ENCODE assay signal across 30 mouse cellular contexts in the genomic region with DNA sequence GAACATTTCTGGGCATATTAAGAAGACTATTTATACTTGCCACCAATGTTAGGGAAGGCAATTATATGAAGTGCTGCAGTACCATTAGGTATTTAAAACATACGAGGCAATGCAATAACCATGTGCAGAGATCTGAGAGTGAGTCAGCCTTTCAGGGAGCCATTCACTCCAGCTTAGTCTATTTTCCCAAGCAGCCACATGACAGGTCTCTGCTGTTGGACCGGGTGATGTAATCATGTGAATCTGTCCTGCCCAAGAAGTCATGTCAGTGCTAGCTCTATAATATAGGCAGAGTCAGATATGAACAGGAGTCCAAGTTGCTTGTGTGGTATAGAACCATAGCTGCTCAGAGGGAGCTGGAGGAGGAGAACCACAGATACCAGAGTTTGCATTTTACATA.
DNase-seq lines count a peak whose midpoint lies in the region; ATAC-seq and TF ChIP-seq lines count a peak whose summit lies in the region.
"Had no signal": no experiment of that assay in that cellular context is flagged by ENCODE, and none has a peak within 500 bp of the region (broad histone marks: within the 10 kb centered on the region; RNA-seq: fewer than 3 reads in every experiment).

No protein-coding gene starts in this region.

- TF ChIP-seq CTCF in MEL (IDR thresholded peaks at IDR 0.05 in 2 of 3, conservative IDR thresholded peaks at IDR 0.05 in 1 of 3; ENCODE audit: control insufficient read depth in 1 of 3, insufficient read depth in 1 of 3, low read depth in 2 of 3, low read length in 3 of 3, poor library complexity in 1 of 3, severe bottlenecking in 1 of 3) = no peak

- no peaks in the 10 kb centered on the region for H3K9me3 ChIP-seq in MEL (replicated peaks; ENCODE audit: insufficient read depth, low read length)
- H3K9me3 ChIP-seq in intestine, embryonic 16.5 days (ENCODE audit: control insufficient read depth, low read length) = no peaks in the 10 kb centered on the region
- H3K9me3 ChIP-seq: embryonic facial prominence, embryonic 12.5 days; forebrain, embryonic 12.5 days; hindbrain, embryonic 10.5 days; hindbrain, embryonic 15.5 days; liver, embryonic 12.5 days; neural tube, embryonic 15.5 days; stomach, embryonic 15.5 days had no signal

- DNase-seq in 3T3-L1 (ENCODE audit: low read depth, low spot score) (peak; percentile 85), MEL (ENCODE audit: low read depth, low spot score) (peak; percentile 50)
- DNase-seq in brain, adult 2 months (ENCODE audit: low read depth, low spot score) = peak; percentile 2
- no peak for DNase-seq in kidney, postnatal 14 days
- no peak for DNase-seq in kidney, adult 9 months
- DNase-seq in cerebellum, adult 11 months = no peak
- no peak for DNase-seq in embryo, embryonic 9.5 days (ENCODE audit: extremely low spot score)
- DNase-seq: cerebellum, adult 8-10 months; cerebellum, postnatal 25 days; forebrain, postnatal 0 days; gastrocnemius, postnatal 14 days; heart, postnatal 14 days; kidney, adult 8-10 months; kidney, postnatal 36 days; left cerebral cortex, postnatal 4 days; liver, postnatal 0 days; midbrain, embryonic 14.5 days; right cerebral cortex, postnatal 25 days; thymus, postnatal 14 days had no signal

- H3K27me3 ChIP-seq in MEL (ENCODE audit: control insufficient read depth in 1 of 2, insufficient read depth in 2 of 2, low read length in 2 of 2) = no peaks in the 10 kb centered on the region
- H3K27me3 ChIP-seq in intestine, embryonic 16.5 days (replicated peaks; ENCODE audit: control insufficient read depth, insufficient read depth, low read length) = no peaks in the 10 kb centered on the region
- H3K27me3 ChIP-seq: embryonic facial prominence, embryonic 12.5 days; forebrain, embryonic 12.5 days; hindbrain, embryonic 15.5 days; liver, embryonic 12.5 days; neural tube, embryonic 15.5 days; stomach, embryonic 15.5 days had no signal

- H3K4me3 ChIP-seq in MEL (ENCODE audit: control insufficient read depth in 1 of 2, insufficient read depth in 1 of 2, low read depth in 2 of 2, low read length in 2 of 2) = no peak overlapping the region
- no peak overlapping the region for H3K4me3 ChIP-seq in intestine, embryonic 16.5 days (ENCODE audit: low read length)
- H3K4me3 ChIP-seq: embryonic facial prominence, embryonic 12.5 days; forebrain, embryonic 12.5 days; hindbrain, embryonic 10.5 days; hindbrain, embryonic 15.5 days; layer of hippocampus, adult 2 months; liver, embryonic 12.5 days; neural tube, embryonic 15.5 days; stomach, embryonic 15.5 days had no signal

- no peak overlapping the region for H3K9ac ChIP-seq in MEL (ENCODE audit: control insufficient read depth, low read depth, low read length, poor library complexity, severe bottlenecking)
- H3K9ac ChIP-seq in intestine, embryonic 16.5 days (ENCODE audit: low read depth, low read length) = no peak overlapping the region
- H3K9ac ChIP-seq: embryonic facial prominence, embryonic 12.5 days; forebrain, embryonic 12.5 days; forebrain, postnatal 0 days; hindbrain, embryonic 15.5 days; liver, embryonic 12.5 days; liver, postnatal 0 days; neural tube, embryonic 15.5 days; stomach, embryonic 15.5 days had no signal

- no peaks in the 10 kb centered on the region for H3K79me2 ChIP-seq in MEL (ENCODE audit: control insufficient read depth, insufficient read depth, low read length, poor library complexity)

- H3K27ac ChIP-seq in MEL (ENCODE audit: control insufficient read depth, low read depth, low read length) = no peak overlapping the region
- H3K27ac ChIP-seq in intestine, embryonic 16.5 days (ENCODE audit: low read length) = no peak overlapping the region
- H3K27ac ChIP-seq: embryonic facial prominence, embryonic 12.5 days; forebrain, embryonic 12.5 days; hindbrain, embryonic 10.5 days; hindbrain, embryonic 15.5 days; layer of hippocampus, adult 2 months; liver, embryonic 12.5 days; macrophage; neural tube, embryonic 15.5 days; stomach, embryonic 15.5 days had no signal

- peak in 1 of 2 experiments; percentile 18; a peak in 2 of 4 replicates for TF ChIP-seq EP300 in MEL (IDR thresholded peaks at IDR 0.05; ENCODE audit: low read depth in 1 of 2, low read length in 2 of 2)

- TF ChIP-seq POLR2A in MEL (IDR thresholded peaks at IDR 0.05; ENCODE audit: control insufficient read depth in 1 of 2, insufficient read depth in 1 of 2, low read depth in 1 of 2, low read length in 2 of 2, poor library complexity in 1 of 2) = no peak

- TF ChIP-seq RAD21 in MEL (IDR thresholded peaks at IDR 0.05; ENCODE audit: low read depth, low read length) = no peak

- H3K4me1 ChIP-seq in MEL (ENCODE audit: control insufficient read depth in 1 of 2, insufficient read depth in 2 of 2, low read length in 2 of 2) = peaks cover 20 to 34% of the 10 kb centered on the region in 2 experiments
- no peaks in the 10 kb centered on the region for H3K4me1 ChIP-seq in intestine, embryonic 16.5 days (ENCODE audit: control insufficient read depth, insufficient read depth, low read length)
- H3K4me1 ChIP-seq: embryonic facial prominence, embryonic 12.5 days; hindbrain, embryonic 15.5 days; liver, embryonic 12.5 days; stomach, embryonic 15.5 days had no signal

- peaks cover 0 to 37% of the 10 kb centered on the region in 2 experiments; a peak in 2 of 4 replicates for H3K36me3 ChIP-seq in MEL (ENCODE audit: control insufficient read depth in 1 of 2, insufficient read depth in 2 of 2, low read length in 2 of 2)
- H3K36me3 ChIP-seq in intestine, embryonic 16.5 days (ENCODE audit: control insufficient read depth, insufficient read depth, low read length) = no peaks in the 10 kb centered on the region
- H3K36me3 ChIP-seq: embryonic facial prominence, embryonic 12.5 days; forebrain, embryonic 12.5 days; hindbrain, embryonic 10.5 days; hindbrain, embryonic 15.5 days; liver, embryonic 12.5 days; neural tube, embryonic 15.5 days; stomach, embryonic 15.5 days had no signal

- ATAC-seq in intestine, embryonic 16.5 days = peak; percentile 91
- ATAC-seq: forebrain, postnatal 0 days; inflammation-experienced regulatory T-cells, adult 6 months; liver, embryonic 12.5 days; liver, postnatal 0 days had no signal

- WGBS in intestine, embryonic 16.5 days = 44% methylated on average over 2 of the region's 2 CpGs

- H3K4me2 ChIP-seq in intestine, embryonic 16.5 days (ENCODE audit: low read depth, low read length) = no peak overlapping the region
- H3K4me2 ChIP-seq: embryonic facial prominence, embryonic 12.5 days; forebrain, embryonic 12.5 days; hindbrain, embryonic 15.5 days; liver, embryonic 12.5 days; neural tube, embryonic 15.5 days; stomach, embryonic 15.5 days had no signal

TF ChIP-seq in MEL, 35 proteins besides CTCF, POLR2A, EP300 and RAD21:
- TF ChIP-seq TAL1 (IDR thresholded peaks at IDR 0.05; ENCODE audit: low read length) = no peak
- TF ChIP-seq MXI1 (IDR thresholded peaks at IDR 0.05; ENCODE audit: low read depth, low read length) = peak; percentile 57; the same call in 1 of the 2 replicates
- TF ChIP-seq USF1 (IDR thresholded peaks at IDR 0.05; ENCODE audit: low read depth, low read length) = peak; percentile 67; the same call in 1 of the 2 replicates

Comparison
In these comparisons a context has a peak if more than half of its experiments do, and no peak if none do; other contexts are left out.
1. DNase-seq: peak in 3T3-L1 (single experiment), MEL (single experiment) and brain, adult 2 months (single experiment); none in kidney, postnatal 14 days (single experiment), kidney, adult 9 months (single experiment), cerebellum, adult 11 months (single experiment) and embryo, embryonic 9.5 days (single experiment).